8 mouse cellular contexts compared by ENCODE assay signal in the genomic region with DNA sequence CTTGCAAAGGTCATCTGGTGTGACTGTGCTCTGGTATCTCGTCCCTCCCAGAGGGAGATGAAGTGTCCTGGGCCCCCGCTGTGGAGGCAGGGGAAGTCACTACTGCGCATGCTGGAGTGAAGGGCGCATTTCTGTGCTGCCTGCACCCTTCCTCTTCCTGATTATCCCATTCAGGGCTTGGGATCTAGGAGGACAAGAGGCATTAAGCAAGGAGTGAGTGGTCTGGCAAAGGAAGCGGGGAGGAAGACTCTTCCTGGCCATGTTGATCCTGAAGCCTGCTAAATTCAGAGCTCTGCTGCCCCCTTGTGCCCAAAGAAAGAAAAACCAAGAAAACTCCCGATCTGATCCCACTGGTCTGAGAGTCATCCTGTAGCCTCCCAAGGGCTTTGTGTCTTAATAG. TPM values are rescaled to one million over a fixed set of nuclear protein-coding genes. Genes with fewer than 3 reads are reported as not detected.
DNase-seq lines count a peak whose midpoint lies in the region; ATAC-seq and TF ChIP-seq lines count a peak whose summit lies in the region.

No protein-coding gene starts in this region.

- no peak for TF ChIP-seq POLR2A in thymus, adult 2 months (IDR thresholded peaks at IDR 0.05; ENCODE audit: control insufficient read depth, extremely low read depth, insufficient read depth, low read length, poor library complexity)

- DNase-seq in ES-E14 (ENCODE audit: low read depth, low spot score), result peak; percentile 86
- peak; percentile 40 for DNase-seq in c-Kit-positive CD71-positive TER-119-positive erythroid progenitor cells, embryonic 14.5 days (ENCODE audit: low spot score)
- peak; percentile 87 for DNase-seq in forebrain, embryonic 11.5 days (ENCODE audit: low spot score)
- DNase-seq in kidney, postnatal 25 days, result peak; percentile 58 to 74
- peak; percentile 50 for DNase-seq in thymus, adult 2 months

- no peaks in the 10 kb centered on the region for H3K9me3 ChIP-seq in ES-E14 (ENCODE audit: control insufficient read depth, insufficient read depth, low read depth, low read length)
- H3K9me3 ChIP-seq in forebrain, embryonic 11.5 days (ENCODE audit: control insufficient read depth, low read length), result no peaks in the 10 kb centered on the region
- 0 out of 2 replicates have a peak, but pooled peaks cover 2% of the 10 kb centered on the region for H3K9me3 ChIP-seq in heart, embryonic 16.5 days (replicated peaks; ENCODE audit: control insufficient read depth, low read length)
- no peaks in the 10 kb centered on the region for H3K9me3 ChIP-seq in liver, embryonic 15.5 days (replicated peaks)
- no peaks in the 10 kb centered on the region for H3K9me3 ChIP-seq in neural tube, embryonic 14.5 days (ENCODE audit: control insufficient read depth, low read length)

- H3K27me3 ChIP-seq in forebrain, embryonic 11.5 days (ENCODE audit: control insufficient read depth, insufficient read depth, low read length), result no peaks in the 10 kb centered on the region
- peaks cover 5% of the 10 kb centered on the region for H3K27me3 ChIP-seq in heart, embryonic 16.5 days (ENCODE audit: control insufficient read depth, insufficient read depth, low read length)
- 0 out of 2 replicates have a peak, but pooled peaks cover 9% of the 10 kb centered on the region for H3K27me3 ChIP-seq in liver, embryonic 15.5 days
- no peaks in the 10 kb centered on the region for H3K27me3 ChIP-seq in neural tube, embryonic 14.5 days (ENCODE audit: control insufficient read depth, insufficient read depth, low read length)
- no peaks in the 10 kb centered on the region; the same call in 1 of the 2 replicates for H3K27me3 ChIP-seq in thymus, adult 2 months (ENCODE audit: control insufficient read depth, insufficient read depth, low read length)

- no peaks in the 10 kb centered on the region for H3K36me3 ChIP-seq in ES-E14 (ENCODE audit: control insufficient read depth, insufficient read depth, low read length, poor library complexity, severe bottlenecking)
- H3K36me3 ChIP-seq in forebrain, embryonic 11.5 days (ENCODE audit: control insufficient read depth, insufficient read depth, low read length), result no peaks in the 10 kb centered on the region
- H3K36me3 ChIP-seq in heart, embryonic 16.5 days (ENCODE audit: control insufficient read depth, insufficient read depth), result no peaks in the 10 kb centered on the region
- no peaks in the 10 kb centered on the region for H3K36me3 ChIP-seq in liver, embryonic 15.5 days (replicated peaks)
- H3K36me3 ChIP-seq in neural tube, embryonic 14.5 days (ENCODE audit: control insufficient read depth, insufficient read depth, low read length), result no peaks in the 10 kb centered on the region
- H3K36me3 ChIP-seq in thymus, adult 2 months (ENCODE audit: control insufficient read depth, insufficient read depth, low read length), result no peaks in the 10 kb centered on the region

- in situ Hi-C loops in ES-E14 (cut with MboI; ENCODE audit: low sequenced_read_pairs in 2 of 2, unreplicated experiment in 2 of 2), result no loop called here

- TF ChIP-seq CTCF in thymus, adult 2 months (IDR thresholded peaks at IDR 0.05; ENCODE audit: borderline replicate concordance, control insufficient read depth, extremely low read depth, insufficient read depth, low read length, poor library complexity), result peak; percentile 41; the same call in 1 of the 2 replicates

- H3K4me1 ChIP-seq in ES-E14 (ENCODE audit: control insufficient read depth in 2 of 2, insufficient read depth in 2 of 2, low read length in 2 of 2, poor library complexity in 1 of 2), result no peaks in the 10 kb centered on the region
- no peaks in the 10 kb centered on the region; the same call in 1 of the 2 replicates for H3K4me1 ChIP-seq in forebrain, embryonic 11.5 days (replicated peaks; ENCODE audit: control insufficient read depth, insufficient read depth, low read length)
- peaks cover 13% of the 10 kb centered on the region for H3K4me1 ChIP-seq in heart, embryonic 16.5 days (ENCODE audit: control insufficient read depth, insufficient read depth, low read length)
- no peaks in the 10 kb centered on the region for H3K4me1 ChIP-seq in liver, embryonic 15.5 days (replicated peaks)
- no peaks in the 10 kb centered on the region for H3K4me1 ChIP-seq in neural tube, embryonic 14.5 days (ENCODE audit: control insufficient read depth, insufficient read depth, low read length)
- no peaks in the 10 kb centered on the region for H3K4me1 ChIP-seq in thymus, adult 2 months (replicated peaks; ENCODE audit: control insufficient read depth, insufficient read depth, low read length)

- H3K4me2 ChIP-seq in forebrain, embryonic 11.5 days (ENCODE audit: low read depth, low read length, severe bottlenecking), result peak overlapping the region; percentile 12; the same call in 1 of the 2 replicates
- peak overlapping the region; percentile 65 for H3K4me2 ChIP-seq in heart, embryonic 16.5 days (ENCODE audit: low read depth, low read length)
- peak overlapping the region; percentile 13; the same call in 1 of the 2 replicates for H3K4me2 ChIP-seq in liver, embryonic 15.5 days
- no peak overlapping the region for H3K4me2 ChIP-seq in neural tube, embryonic 14.5 days (ENCODE audit: low read depth, low read length)

- 0 out of 2 replicates have a peak, but pooled peaks have one; percentile 30 for ATAC-seq in forebrain, embryonic 11.5 days (replicated peaks; ENCODE audit: low FRiP score)
- peak; percentile 70 for ATAC-seq in heart, embryonic 16.5 days (replicated peaks; ENCODE audit: extremely low read depth, insufficient read depth, low FRiP score)
- no peak for ATAC-seq in liver, embryonic 15.5 days (ENCODE audit: insufficient read depth)
- ATAC-seq in neural tube, embryonic 14.5 days (ENCODE audit: low read depth), result peak; percentile 69; the same call in 1 of the 2 replicates

- 29% methylated on average over 6 of the region's 6 CpGs for WGBS in forebrain, embryonic 11.5 days
- WGBS in heart, embryonic 16.5 days, result 23% methylated on average over 6 of the region's 6 CpGs
- WGBS in liver, embryonic 15.5 days (ENCODE audit: insufficient replicate concordance), result 23% methylated on average over 6 of the region's 6 CpGs
- WGBS in neural tube, embryonic 14.5 days, result 36% methylated on average over 6 of the region's 6 CpGs
- WGBS in thymus, adult 2 months, result 51% methylated on average over 6 of the region's 6 CpGs

- H3K4me3 ChIP-seq in ES-E14 (ENCODE audit: insufficient read depth in 1 of 2, low read depth in 1 of 2, low read length in 2 of 2, poor library complexity in 1 of 2, severe bottlenecking in 1 of 2), result 0 out of 4 replicates have a peak overlapping the region, but pooled peaks of 1 of the 2 experiments have one; percentile 20
- no peak overlapping the region for H3K4me3 ChIP-seq in forebrain, embryonic 11.5 days (ENCODE audit: low read depth, low read length)
- H3K4me3 ChIP-seq in heart, embryonic 16.5 days (ENCODE audit: low read length), result peak overlapping the region; percentile 33
- no peak overlapping the region for H3K4me3 ChIP-seq in liver, embryonic 15.5 days (replicated peaks)
- H3K4me3 ChIP-seq in neural tube, embryonic 14.5 days (ENCODE audit: low read depth, low read length), result no peak overlapping the region
- no peak overlapping the region for H3K4me3 ChIP-seq in thymus, adult 2 months (ENCODE audit: control insufficient read depth, insufficient read depth, low read length)

- no peak overlapping the region for H3K9ac ChIP-seq in ES-E14 (ENCODE audit: insufficient read depth, low read depth, low read length, poor library complexity, severe bottlenecking)
- no peak overlapping the region for H3K9ac ChIP-seq in forebrain, embryonic 11.5 days (ENCODE audit: low read length)
- peak overlapping the region; percentile 58; the same call in 1 of the 2 replicates for H3K9ac ChIP-seq in heart, embryonic 16.5 days (ENCODE audit: low read length)
- no peak overlapping the region for H3K9ac ChIP-seq in liver, embryonic 15.5 days
- H3K9ac ChIP-seq in neural tube, embryonic 14.5 days (replicated peaks; ENCODE audit: low read depth, low read length), result no peak overlapping the region

- no peak overlapping the region for H3K27ac ChIP-seq in ES-E14 (ENCODE audit: insufficient read depth, low read depth, low read length, poor library complexity, severe bottlenecking)
- H3K27ac ChIP-seq in forebrain, embryonic 11.5 days (ENCODE audit: low read depth, low read length), result no peak overlapping the region
- H3K27ac ChIP-seq in heart, embryonic 16.5 days (ENCODE audit: low read length), result peak overlapping the region; percentile 58
- no peak overlapping the region for H3K27ac ChIP-seq in liver, embryonic 15.5 days (replicated peaks)
- no peak overlapping the region for H3K27ac ChIP-seq in neural tube, embryonic 14.5 days (ENCODE audit: low read depth, low read length)
- H3K27ac ChIP-seq in thymus, adult 2 months (ENCODE audit: control insufficient read depth, insufficient read depth, low read length), result no peak overlapping the region

TF ChIP-seq in ES-E14, 5 proteins besides CTCF, POLR2A, EP300 and RAD21:
- TF ChIP-seq ZC3H11A (IDR thresholded peaks at IDR 0.05; ENCODE audit: borderline replicate concordance, low read depth, low read length) (peak; percentile 68), CHD2 (IDR thresholded peaks at IDR 0.05; ENCODE audit: low read depth, low read length) (no peak)

RNA-seq across cellular contexts. Expression of a gene that starts 13.6 kb away (rescaled TPM):
- 0.31 TPM in 1 of 2 replicates, not detected in the other for total RNA-seq in ES-E14 (2012; rRNA removed)
- 1.1 and 1.9 TPM in 2 replicates for polyA plus RNA-seq in forebrain, embryonic 11.5 days (2014; fragmentation: Nextera tagmentation; extraction: Ambion mirVana)
- polyA plus RNA-seq in heart, embryonic 16.5 days (2015; fragmentation: Nextera tagmentation; extraction: Ambion mirVana), result 6.3 and 7.3 TPM in 2 replicates
- polyA plus RNA-seq in liver, embryonic 15.5 days (2015; fragmentation: Nextera tagmentation; extraction: Ambion mirVana), result 0.18 and 0.28 TPM in 2 replicates
- 0.44 TPM in 1 of 2 replicates, not detected in the other for polyA plus RNA-seq in neural tube, embryonic 14.5 days (2014; fragmentation: Nextera tagmentation; extraction: Ambion mirVana)
- 0.87 and 2.3 TPM in 2 replicates for polyA plus RNA-seq in thymus, adult 2 months (2012; rRNA removed)
